Mouse (Mus musculus) heart, adult 9 months (tissue): ENCODE results near the gene Prph.

Source experiments
- DNase-seq, 2 experiments: peaks; one replicate each; pipeline ENCODE4 v3.0.0; 2022; ENCODE audit warnings: low spot score in 2 of 2

Gene Prph

DNA sequence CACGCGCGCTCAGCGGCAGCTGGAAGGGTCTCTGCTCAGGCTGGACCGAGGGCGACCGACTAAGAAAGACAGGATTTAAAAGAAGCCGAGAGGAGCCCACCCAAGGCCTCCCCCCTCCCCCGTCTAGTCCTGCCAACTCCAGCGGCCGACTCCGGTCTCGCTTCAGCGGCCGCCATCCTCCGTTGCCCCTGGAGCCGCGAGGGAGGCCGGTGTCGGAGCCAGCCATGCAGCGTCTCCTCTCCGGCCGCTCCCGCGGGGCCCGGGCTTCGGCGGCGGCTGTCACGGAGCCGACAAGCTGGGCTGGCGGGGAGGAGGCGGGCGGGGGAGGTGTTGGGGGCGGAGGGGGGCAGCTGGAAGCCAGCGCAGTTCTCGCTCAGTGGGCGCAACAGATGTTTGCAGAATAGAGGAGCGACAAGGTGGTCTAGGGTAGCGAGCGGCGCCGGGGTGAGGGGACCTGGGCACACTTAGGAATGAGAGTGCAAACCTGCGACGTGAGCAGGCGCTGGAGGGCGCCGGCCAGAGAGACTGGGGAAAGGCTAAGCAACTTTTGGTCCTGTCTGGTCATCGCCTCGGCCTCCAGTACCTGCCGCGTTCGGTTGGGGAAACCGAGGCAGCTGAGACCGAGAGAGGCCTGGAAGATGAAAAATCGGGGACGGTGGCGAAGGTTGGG lies 42.0 kb downstream of the Prph start:
- DNase-seq: no peak

DNA sequence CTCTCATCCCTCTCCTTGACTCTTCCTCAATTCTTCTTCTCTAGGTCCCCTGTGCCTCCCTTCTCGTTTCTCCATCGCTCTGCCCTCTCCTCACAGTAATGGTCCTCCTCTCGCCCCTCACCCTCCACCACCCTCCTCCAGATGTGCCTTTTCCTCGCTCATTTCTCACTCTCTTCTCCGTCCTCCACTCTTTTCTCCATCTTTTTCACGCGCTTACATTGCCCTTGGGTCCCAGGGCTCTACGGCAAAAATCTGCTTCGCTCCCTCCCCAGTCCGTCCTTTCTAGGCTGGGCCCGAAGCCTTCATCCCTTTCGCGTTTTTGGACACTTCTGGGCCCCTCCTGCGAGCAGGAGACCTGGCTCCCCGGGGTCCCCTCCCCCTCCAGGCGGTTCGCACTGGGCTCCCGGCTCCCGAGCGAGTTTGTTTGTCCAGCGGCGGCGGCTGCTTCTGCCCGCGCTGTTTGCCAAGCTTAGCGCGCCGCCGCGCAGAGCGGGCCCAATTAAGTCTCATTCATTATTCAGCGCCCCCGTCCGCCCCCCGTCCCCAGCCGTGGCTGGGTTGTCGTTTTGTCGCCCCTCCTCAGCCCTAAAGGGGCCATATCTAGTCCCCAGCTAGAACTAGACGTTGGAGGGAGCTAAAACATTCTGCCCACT lies 43.0 kb downstream of the Prph start:
- DNase-seq: no peak

DNA sequence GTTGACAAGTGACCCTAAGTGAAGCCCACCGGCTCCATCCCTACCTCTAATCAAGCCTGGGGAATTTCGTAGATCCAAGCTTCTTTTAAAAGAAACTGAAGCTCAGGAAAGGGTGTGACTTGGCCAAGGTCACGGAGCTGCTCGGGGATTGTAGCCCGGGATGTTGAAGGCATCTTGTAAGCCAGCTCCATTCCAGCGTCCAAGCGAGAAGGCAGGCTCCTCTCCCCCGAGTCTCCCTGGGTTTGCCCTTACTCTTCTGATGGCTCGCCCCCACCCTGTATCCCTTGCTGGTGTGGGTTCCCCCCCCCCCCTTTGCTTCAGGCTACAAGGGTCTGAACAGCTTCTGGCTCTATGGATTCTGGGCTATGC lies 43.5 kb downstream of the Prph start:
- DNase-seq: no peak

DNA sequence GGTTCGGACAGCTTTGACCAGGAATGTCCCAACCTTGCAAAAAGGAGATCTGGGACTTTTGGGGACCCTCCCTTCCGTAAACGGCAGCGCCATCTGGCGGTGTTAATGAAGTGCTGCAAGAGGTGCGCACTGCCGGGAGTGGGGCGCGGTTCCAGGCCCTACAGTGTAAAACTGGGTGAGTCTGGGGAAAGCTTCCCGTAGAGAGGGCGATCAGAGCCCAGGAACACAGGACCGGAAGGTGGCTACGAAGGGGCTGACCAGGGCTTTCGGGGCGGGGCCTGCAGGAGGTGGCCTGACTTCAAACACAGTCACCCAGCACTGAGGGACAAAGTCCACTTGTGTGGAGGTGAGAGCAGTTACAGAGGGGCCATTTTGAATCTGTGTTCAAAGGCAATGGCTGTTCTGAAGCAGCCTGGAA lies 44.2 kb downstream of the Prph start:
- peak in 1 of 2 experiments; percentile 38 for DNase-seq

DNA sequence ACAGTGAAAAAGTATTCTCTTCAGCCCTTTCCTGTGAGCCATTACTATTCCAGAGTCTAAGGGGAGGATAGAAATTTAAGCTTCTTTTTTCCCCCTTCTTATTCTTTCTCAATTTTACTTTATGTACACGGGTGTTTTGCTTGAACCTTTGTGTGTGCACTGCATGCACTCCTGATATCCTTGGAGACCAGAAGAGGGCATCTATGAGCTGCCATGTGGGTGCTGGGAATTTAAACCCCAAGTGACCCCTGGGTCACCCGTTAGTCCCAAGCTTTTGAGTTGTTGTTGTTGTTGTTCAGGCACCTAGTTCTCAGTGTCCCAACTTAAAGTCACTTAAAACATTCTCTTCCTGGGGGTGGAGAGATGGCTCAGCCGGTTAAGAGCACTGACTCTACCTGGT lies 45.0 kb downstream of the Prph start:
- DNase-seq: no peak

DNA sequence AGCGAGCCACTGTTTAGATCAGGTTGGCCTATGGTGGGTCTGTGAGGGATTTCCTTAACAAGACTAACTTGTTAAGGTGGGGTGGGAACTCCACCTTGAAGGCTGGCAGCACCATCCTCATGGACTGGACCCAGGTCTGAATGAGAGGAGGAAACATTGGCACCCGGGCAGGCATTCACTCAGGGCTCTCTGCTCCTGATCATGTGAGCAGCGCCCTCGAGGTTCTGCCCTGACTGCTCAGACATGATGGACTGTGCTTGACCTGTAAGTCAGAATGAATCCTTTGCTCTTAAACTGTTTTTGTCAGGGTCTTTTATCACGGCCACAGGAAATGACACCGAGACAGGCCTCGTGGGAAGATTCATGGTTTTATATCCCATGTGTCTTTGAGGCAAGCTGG lies 50.3 kb downstream of the Prph start:
- DNase-seq: no peak

DNA sequence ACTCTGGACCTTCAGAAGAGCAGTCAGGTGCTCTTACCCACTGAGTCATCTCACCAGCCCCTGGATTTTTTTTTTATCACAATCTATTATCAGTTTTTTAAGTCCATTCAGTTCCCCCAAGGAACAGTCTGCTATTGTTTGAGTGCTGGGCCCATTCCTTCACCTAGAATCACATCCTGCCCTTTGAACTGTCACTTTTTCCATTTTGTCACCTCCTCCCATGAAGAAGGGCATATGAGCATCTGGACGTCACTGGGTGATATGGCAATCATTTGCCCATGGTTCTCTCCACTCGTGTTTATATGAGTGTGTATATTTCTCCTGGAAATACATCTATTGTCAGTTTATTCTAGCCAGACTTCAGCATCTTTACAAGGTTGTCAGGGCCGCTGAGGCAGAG lies 52.9 kb downstream of the Prph start:
- DNase-seq: no peak
